Mouse (Mus musculus) liver, postnatal 0 days (tissue): Measurements from ENCODE around the gene Hfe.

Experiments used
- CTCF ChIP-seq: sonication (generic); IDR thresholded peaks from 2 replicates; pipeline ENCODE4 v1.5.1; 2016; ENCODE audit warnings: antibody characterized with exemption, low read depth
- EP300 ChIP-seq: IDR thresholded peaks from 2 replicates; pipeline ENCODE4 v1.6.1; 2016; ENCODE audit warnings: antibody characterized with exemption, low read depth, mild to moderate bottlenecking

DNA sequence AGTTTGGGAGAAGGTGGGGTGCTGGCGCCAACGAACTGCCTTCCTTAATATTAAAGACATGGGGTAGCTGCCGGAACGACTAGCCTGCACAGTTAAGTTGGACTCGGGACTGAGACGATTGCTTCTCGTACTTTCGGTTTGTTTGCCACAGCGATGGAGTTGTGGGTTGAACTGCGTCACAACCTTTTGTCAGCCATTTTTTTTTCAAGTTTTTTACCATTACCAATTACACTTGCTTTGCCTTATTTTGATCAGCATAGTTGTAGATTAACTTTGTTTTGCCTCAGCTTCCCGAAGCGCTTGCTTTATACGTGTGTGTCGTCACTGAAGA lies 29.2 kb upstream of the Hfe start:
- TF ChIP-seq CTCF: no peak
- TF ChIP-seq EP300: peak; percentile 12
